Mouse (Mus musculus): ENCODE measurements around the gene Vmn1r189. TPM values are rescaled to one million over a fixed set of nuclear protein-coding genes. Genes with fewer than 3 reads are reported as not detected.

Vmn1r189 gene
- not detected in 2 replicates for polyA plus RNA-seq (2012; rRNA removed; ENCODE audit: low replicate concordance)

DNA sequence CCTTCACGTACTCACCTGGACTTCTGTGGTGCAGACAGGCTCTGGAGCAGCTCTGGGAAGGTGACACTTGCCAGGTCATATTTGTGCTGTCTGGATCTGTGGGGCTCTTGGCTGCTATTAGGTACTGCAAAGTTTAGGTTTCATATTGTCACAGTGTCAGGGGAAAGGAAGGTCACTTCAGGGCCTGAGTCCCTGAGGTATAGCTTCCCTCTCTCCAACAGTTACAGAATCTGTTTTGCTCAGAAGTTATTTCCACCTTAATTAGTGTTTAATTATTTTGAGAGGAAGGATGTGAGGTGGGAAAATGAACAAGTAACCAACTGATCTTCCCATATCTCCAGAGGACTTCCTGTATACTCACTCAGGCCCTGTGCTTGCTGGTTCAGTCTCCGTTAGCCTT is at the start of gene Vmn1r189:
Vmn1r189 (minus strand) TSS at position 101 of the 400 bp plus-strand sequence.

DNA sequence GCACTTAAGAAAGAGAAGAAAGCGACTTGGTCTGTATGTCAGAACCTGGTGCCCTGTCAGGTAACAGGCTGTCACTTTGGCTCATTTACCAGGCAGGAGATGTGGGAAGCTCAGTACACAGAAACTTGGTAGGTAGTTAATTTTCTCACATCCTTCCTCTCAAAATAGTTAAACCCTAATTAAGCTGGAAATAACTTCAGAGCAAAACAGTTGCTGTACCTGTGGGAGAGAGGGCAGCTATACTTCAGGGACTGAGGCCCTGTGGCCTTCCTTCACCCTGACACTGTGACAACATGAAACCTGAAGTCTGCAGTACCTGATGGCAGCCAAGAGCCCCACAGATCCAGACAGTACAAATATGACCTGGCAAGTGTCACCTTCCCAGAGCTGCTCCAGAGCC is 21.5 kb downstream of the Vmn1r189 start, which contains the start of gene Vmn1r188:
Vmn1r188 (plus strand) TSS at position 301 of the 400 bp plus-strand sequence.

Other genes starting within 250 kb of the Vmn1r189 start
- 0.29 and 0.80 TPM in 2 replicates for gene Zfp184, start 160.7 kb downstream of the Vmn1r189 start, polyA plus RNA-seq (2012; rRNA removed; ENCODE audit: low replicate concordance)
- gene Pom121l2, start 124.6 kb downstream of the Vmn1r189 start, polyA plus RNA-seq (2012; rRNA removed; ENCODE audit: low replicate concordance) = not detected in 2 replicates
- gene Prss16, start 96.1 kb downstream of the Vmn1r189 start, polyA plus RNA-seq (2012; rRNA removed; ENCODE audit: low replicate concordance) = 1.7 and 2.8 TPM in 2 replicates
- 2.1 and 26.7 TPM in 2 replicates for gene Hist1h2ah, start 70.3 kb downstream of the Vmn1r189 start, polyA plus RNA-seq (2012; rRNA removed; ENCODE audit: low replicate concordance)
- 2.4 and 13.0 TPM in 2 replicates for gene Hist1h2bk, start 70.0 kb downstream of the Vmn1r189 start, polyA plus RNA-seq (2012; rRNA removed; ENCODE audit: low replicate concordance)
- gene Hist1h4i, start 64.5 kb downstream of the Vmn1r189 start, polyA plus RNA-seq (2012; rRNA removed; ENCODE audit: low replicate concordance) = 8.5 and 8.7 TPM in 2 replicates
- gene Hist1h2ag, start 62.9 kb downstream of the Vmn1r189 start, polyA plus RNA-seq (2012; rRNA removed; ENCODE audit: low replicate concordance) = 0.57 and 4.6 TPM in 2 replicates
- 2.8 and 6.5 TPM in 2 replicates for gene Hist1h2bj, start 62.6 kb downstream of the Vmn1r189 start, polyA plus RNA-seq (2012; rRNA removed; ENCODE audit: low replicate concordance)
- not detected in 2 replicates for gene Vmn1r188, start 21.4 kb downstream of the Vmn1r189 start, polyA plus RNA-seq (2012; rRNA removed; ENCODE audit: low replicate concordance)
- not detected in 2 replicates for gene Vmn1r191, start 78.1 kb upstream of the Vmn1r189 start, polyA plus RNA-seq (2012; rRNA removed; ENCODE audit: low replicate concordance)
- gene Vmn1r192, start 85.3 kb upstream of the Vmn1r189 start, polyA plus RNA-seq (2012; rRNA removed; ENCODE audit: low replicate concordance) = not detected in 2 replicates
- gene Vmn1r193, start 117.3 kb upstream of the Vmn1r189 start, polyA plus RNA-seq (2012; rRNA removed; ENCODE audit: low replicate concordance) = not detected in 2 replicates
- not detected in 2 replicates for gene Vmn1r194, start 138.4 kb upstream of the Vmn1r189 start, polyA plus RNA-seq (2012; rRNA removed; ENCODE audit: low replicate concordance)
- gene Vmn1r195, start 164.7 kb upstream of the Vmn1r189 start, polyA plus RNA-seq (2012; rRNA removed; ENCODE audit: low replicate concordance) = not detected in 2 replicates
- gene Vmn1r196, start 184.1 kb upstream of the Vmn1r189 start, polyA plus RNA-seq (2012; rRNA removed; ENCODE audit: low replicate concordance) = not detected in 2 replicates
- not detected in 2 replicates for gene Vmn1r197, start 218.8 kb upstream of the Vmn1r189 start, polyA plus RNA-seq (2012; rRNA removed; ENCODE audit: low replicate concordance)
- gene Vmn1r198, start 244.5 kb upstream of the Vmn1r189 start, polyA plus RNA-seq (2012; rRNA removed; ENCODE audit: low replicate concordance) = not detected in 2 replicates